Mouse (Mus musculus): ENCODE measurements around the gene Nat14.

DNA sequence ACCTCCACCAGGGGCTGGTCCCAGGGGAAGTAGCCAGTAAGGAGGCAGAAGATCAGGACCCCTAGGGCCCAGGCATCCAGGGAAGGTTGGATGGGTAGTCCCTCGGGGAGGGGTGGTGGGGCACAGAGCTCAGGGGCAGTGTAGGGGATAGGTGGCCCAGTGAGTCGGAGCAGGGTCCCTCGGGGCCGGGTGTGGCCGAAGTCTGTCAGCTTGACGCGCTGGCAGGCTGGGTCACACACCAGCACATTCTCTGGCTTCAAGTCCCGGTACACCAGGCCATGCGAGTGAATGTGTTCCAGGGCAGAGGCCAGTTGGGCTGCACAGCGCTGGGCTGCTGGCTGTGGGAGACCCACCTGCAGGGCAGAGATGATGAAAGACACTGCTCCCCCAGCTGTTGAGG is 35.5 kb downstream of the Nat14 start:
- no peak for TF ChIP-seq CTCF (IDR thresholded peaks at IDR 0.05; ENCODE audit: low read depth)
- TF ChIP-seq EP300 (IDR thresholded peaks at IDR 0.05; ENCODE audit: low read depth) = no peak

All from liver, embryonic 14.5 days (tissue).